Mouse (Mus musculus) olfactory bulb, adult 2 months (tissue): ENCODE measurements around the gene Atp8a2.

ENCODE experiments used
- CTCF ChIP-seq: fragments of 200-500 bp; IDR thresholded peaks from 2 replicates; pipeline ENCODE4 v1.5.1; 2012; ENCODE audit warnings: low read depth, mild to moderate bottlenecking, low read length, moderate library complexity; ENCODE audit not compliant: insufficient read depth
- POLR2A ChIP-seq: fragments of 200-500 bp; IDR thresholded peaks from 2 replicates; pipeline ENCODE4 v1.6.1; 2012; ENCODE audit warnings: mild to moderate bottlenecking, low read depth, low read length, moderate library complexity; ENCODE audit not compliant: insufficient read depth

GRCm38 (mm10) chr14:60121572-60121971 lies 75.4 kb downstream of the Atp8a2 start:
- TF ChIP-seq CTCF (no peak), POLR2A (no peak)
